Mouse (Mus musculus) layer of hippocampus, adult 2 months (tissue): Measurements from ENCODE around the gene Il17d. TPM values are rescaled to one million over a fixed set of nuclear protein-coding genes. Genes with fewer than 3 reads are reported as not detected.
A peak's percentile ranks its signal among the peaks of the same experiment; 100 is the strongest.

ENCODE experiments used
- DNase-seq, 2 experiments: peaks; one replicate each; pipeline ENCODE4 v3.0.0; 2022; ENCODE audit warnings: low spot score in 2 of 2
- H3K27ac ChIP-seq: fragments of 200-600 bp; 2 replicates; pipeline ENCODE4 v1.8.1; 2022
- H3K4me3 ChIP-seq: fragments of 200-600 bp; 2 replicates; pipeline ENCODE4 v1.8.1; 2022; ENCODE audit warnings: mild to moderate bottlenecking
- CTCF ChIP-seq: fragments of 200-600 bp; conservative IDR thresholded peaks from 2 replicates; pipeline ENCODE4 v1.8.1; 2022; ENCODE audit warnings: antibody characterized with exemption, mild to moderate bottlenecking, moderate library complexity
- long read RNA-seq, 2 experiments: library from polyadenylated mRNA; stranded (forward); transcript quantifications; one replicate each; pipeline ENCODE4 v2.0.0; 2021; ENCODE audit warnings: borderline mapping rate in 2 of 2
- total RNA-seq, 2 experiments: library from RNA; stranded (reverse); gene quantifications; 2 replicates each; pipeline ENCODE4 v1.2.3; 2021

Il17d gene
- 10 to 100 TPM; 11.2 to 12.3 TPM for total RNA-seq
- long read RNA-seq, experiment 1, partial matches to known transcripts: 2 of 2 reads
- long read RNA-seq, experiment 1, other reads (novel, unspliced or antisense): 0 of 2 reads
- long read RNA-seq, experiment 2, partial matches to known transcripts: 2 of 2 reads
- long read RNA-seq, experiment 2, other reads (novel, unspliced or antisense): 0 of 2 reads

DNA sequence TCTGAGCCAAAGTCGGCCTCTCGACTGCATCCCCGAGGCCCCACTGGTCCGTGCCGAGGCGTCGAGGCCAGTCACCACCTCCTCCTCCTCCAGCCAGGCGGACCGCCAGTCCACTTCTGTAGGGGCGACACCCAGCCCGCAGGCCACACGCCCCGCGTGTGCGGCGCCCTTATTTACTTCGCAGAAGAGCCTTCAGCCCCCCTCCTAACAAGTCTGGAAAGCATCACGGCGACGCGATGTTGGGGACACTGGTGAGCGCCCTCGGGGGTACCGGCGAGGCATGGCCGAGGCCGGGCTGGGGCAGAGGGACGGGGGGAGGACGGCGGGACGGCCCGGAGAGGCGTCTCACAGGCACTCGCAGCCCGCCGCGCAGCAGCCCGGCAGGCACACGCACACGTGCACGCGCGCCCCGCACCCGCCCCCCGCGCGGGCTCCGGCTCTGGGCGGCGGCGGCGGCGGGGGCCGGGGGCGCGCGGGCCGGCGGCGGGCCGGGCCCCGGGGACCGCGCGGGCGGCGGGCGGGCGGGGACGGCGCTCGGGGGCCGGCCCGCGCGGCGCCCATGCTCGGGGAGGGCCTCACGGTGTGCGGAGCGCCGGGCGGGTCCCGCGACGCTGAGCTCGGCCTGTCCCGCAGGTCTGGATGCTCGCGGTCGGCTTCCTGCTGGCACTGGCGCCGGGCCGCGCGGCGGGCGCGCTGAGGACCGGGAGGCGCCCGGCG is at the start of gene Il17d:
Il17d (plus strand) TSS at position 107 of the 717 bp plus-strand sequence.
- DNase-seq: peak in 1 of 2 experiments; percentile 39
- no peak for TF ChIP-seq CTCF
- peak within 1 kb of the TSS; percentile 72 for H3K4me3 ChIP-seq
- peak within 1 kb of the TSS; percentile 86 for H3K27ac ChIP-seq

DNA sequence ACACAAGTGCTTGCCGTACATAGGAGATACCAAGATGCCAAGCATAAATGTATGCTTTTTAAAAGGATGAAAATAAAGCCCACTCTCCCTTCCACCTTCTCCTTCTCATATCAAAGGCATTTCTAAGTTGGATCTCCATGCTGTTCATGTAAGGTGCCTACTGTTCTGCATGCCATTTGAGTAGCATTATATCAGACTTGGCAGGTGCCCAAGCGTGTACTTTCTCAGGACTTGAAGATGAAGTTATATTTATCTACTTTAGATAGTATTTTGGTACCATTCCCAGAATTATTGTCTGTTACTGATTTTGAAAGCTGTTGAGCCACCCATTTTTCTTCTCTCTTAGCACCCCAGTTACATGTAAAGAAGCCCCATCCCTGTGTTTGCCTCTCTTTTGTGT is 49.5 kb upstream of the Il17d start:
- peak; percentile 30 to 44 for DNase-seq
- H3K27ac ChIP-seq: no peak overlapping the region
- no peak for TF ChIP-seq CTCF
- no peak overlapping the region for H3K4me3 ChIP-seq

DNA sequence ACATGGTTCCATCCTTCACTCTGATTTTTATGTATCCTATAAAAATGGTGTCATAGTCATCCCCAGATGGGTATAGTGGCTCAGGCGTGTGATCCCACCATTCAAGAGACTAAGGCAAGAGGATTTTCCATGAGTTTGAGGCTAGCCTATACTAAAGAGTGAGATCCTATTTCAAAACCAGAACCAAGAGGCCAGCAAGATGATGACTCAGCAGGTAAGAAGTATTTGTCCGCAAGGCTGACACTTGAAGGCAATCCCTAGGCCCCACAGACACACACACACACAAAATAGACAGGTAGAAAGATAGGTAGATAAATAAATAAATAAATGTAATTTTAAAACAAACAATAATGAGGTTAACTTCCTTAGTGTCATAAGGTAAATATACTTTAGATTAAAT is 42.3 kb upstream of the Il17d start:
- TF ChIP-seq CTCF: no peak
- Histone ChIP-seq H3K4me3 (no peak overlapping the region), H3K27ac (no peak overlapping the region)
- DNase-seq: no peak

DNA sequence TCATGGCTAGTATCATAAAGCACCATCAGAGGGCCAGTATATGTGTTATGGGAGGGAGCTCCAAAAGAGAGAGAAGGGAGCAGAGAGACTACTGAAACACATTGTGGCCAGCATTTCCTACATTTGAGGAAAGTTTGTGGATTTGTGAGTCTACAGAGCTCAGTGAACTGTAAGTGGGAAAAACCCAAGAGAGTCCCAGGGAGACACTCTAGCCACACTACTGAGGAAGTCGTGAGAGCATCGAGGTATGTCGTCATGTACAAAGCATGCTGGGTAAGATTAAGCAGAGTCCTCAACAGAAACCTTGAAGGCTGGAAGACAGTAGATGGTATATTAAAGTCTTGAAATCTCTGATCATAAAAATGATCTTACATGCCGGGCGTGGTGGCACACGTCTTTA is 40.4 kb upstream of the Il17d start:
- no peak overlapping the region for H3K27ac ChIP-seq
- no peak for DNase-seq
- TF ChIP-seq CTCF: no peak
- no peak overlapping the region for H3K4me3 ChIP-seq

DNA sequence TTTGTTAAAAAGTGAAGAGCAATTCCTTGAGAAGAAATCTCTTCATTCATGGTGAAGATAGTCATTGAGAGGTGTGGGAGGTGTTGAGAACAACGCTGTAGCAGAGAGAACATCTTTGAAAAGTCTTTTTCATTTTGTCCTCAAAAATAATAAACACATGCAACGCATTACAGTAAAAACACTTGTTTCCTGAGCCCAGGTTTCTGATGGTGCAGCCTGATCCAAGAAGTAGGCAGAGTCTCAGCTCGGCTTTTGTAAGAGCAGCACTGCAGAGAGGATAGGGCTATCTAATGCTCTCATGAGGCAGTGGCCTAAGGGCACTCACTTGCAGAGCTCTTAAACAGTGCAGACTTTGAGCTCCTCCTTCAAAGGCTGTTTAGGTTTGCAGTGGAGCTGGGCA is 34.9 kb upstream of the Il17d start:
- H3K4me3 ChIP-seq: no peak overlapping the region
- no peak for DNase-seq
- no peak overlapping the region for H3K27ac ChIP-seq
- TF ChIP-seq CTCF: no peak

DNA sequence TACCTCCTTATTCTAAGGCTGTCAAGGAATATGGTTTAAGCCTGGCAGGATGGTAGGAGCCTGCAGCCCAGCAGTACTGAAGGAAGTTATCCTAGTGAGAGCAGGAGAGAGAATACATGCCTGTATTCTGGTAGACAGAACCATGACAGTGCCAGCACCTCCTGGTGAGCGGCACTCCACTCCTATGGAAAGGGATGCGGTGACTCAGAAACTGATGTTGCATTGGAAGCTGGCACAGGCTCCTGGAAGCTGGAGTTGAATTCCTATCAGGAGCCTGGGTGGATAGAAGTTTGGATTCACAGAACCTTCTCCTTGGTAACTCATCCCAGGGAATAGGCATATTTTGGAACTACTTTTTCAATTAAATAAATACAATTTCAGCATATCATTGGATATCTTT is 30.7 kb upstream of the Il17d start:
- no peak overlapping the region for H3K27ac ChIP-seq
- DNase-seq: no peak
- no peak overlapping the region for H3K4me3 ChIP-seq
- no peak for TF ChIP-seq CTCF

DNA sequence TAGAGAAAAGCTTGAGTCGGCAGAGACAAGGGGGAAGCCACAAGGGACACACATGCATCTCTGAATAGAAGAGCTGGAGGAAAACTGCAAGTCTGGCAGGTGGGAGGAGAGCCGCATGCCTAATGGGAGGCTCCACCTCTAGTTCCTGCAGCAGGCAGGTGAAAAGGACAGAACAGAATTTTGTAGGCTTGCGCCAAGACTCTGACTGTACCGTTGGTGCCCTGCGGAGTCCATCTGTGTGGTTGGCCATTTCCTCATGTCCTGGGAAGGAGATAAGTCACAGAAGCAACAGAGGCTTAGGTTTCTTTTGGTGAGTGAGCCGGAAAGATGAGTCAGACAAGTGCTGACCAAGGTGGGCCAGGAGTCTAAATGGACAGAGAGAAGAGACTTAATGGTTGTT is 20.8 kb upstream of the Il17d start:
- no peak for DNase-seq
- TF ChIP-seq CTCF: no peak
- no peak overlapping the region for H3K4me3 ChIP-seq
- no peak overlapping the region for H3K27ac ChIP-seq

DNA sequence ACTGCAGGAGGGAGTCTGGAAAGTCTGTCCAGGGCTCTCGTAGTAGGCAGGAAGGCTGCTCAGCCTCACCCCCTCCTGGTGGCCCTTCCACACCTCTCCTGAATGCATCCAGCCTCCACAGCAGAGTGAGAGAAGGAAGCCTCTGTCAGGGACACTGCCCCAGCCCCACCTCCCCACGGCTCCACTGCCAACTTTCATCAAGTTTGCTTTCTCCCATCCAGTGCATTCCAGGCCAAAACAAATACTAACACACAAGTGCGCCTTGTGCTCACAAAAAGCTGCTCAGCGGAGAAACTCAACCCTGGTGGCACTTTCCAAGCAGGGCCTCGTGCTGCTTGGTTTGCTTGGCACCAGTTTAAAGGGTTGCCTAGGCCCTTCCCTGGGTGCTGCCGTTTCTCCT is 15.0 kb upstream of the Il17d start:
- Histone ChIP-seq H3K4me3 (no peak overlapping the region), H3K27ac (no peak overlapping the region)
- DNase-seq: peak; percentile 37 to 57
- peak; percentile 49 for TF ChIP-seq CTCF

DNA sequence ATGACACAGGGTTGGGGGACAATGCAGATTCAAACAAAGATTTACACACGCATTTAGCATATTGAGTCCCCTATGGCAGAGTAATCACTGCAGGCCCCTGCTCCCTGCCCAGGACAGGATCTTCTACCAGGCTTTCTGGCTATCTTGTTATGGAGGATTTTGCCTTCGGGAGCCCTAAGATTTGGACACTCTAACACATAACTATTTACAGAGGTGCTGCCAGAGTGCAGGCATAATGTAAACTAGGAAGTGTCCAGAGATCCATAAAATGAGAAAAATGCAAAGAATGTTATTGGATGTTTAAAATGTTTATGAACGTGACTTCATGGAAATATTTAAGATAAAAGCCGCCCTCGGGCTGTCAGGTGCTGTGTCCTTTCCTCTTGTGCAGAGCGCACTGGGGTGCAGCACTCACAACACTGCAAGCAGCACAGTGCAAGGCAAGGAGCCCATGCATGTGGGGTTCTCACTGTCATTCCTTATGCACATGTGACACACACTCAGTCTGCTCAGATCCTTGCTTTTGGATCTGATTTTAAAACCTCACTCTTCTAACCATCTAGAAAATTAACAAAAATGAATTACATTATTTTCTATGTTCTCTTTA is 9.3 kb upstream of the Il17d start:
- no peak for TF ChIP-seq CTCF
- Histone ChIP-seq H3K4me3 (no peak overlapping the region), H3K27ac (no peak overlapping the region)
- DNase-seq: no peak

DNA sequence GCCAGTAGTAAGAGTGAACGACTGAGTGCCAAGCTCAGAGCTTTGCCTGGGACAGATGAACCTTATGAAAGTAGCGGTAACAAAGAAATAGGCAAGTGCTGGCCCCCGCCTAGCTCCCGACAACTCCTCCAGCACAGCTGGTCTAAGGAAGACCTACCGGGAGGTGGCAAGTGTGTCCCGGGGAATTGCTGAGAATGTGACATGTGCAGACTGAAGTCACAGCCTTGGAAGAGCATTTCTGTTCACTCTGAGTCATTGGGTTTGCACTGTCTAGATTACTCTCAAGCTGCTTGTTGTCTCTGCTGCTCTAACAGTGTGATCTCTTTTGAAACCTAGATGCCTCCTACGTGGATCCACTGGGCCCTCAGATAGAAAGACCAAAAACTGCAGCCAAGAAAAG is 7.6 kb upstream of the Il17d start:
- Histone ChIP-seq H3K4me3 (no peak overlapping the region), H3K27ac (no peak overlapping the region)
- peak in 1 of 2 experiments; percentile 37 for DNase-seq
- no peak for TF ChIP-seq CTCF

DNA sequence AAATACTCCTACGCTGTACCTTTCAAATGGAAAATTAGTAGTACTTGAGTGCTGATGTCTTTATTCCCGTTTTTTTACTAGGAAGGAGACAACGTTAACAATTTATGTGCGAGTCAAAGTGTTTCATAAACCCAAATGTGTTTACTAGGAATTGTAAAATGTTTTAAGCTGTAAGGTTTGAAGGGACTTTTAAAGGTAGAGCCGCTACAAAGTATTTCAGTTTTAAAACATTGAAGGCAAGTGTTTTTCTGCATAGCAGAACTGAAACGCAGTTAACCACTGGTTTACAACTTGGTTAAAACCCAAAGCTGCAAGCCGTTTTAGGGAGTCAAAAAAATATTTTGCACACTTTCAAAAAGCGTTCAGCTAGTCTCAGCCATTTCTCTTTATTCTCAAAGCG is 815 bp upstream of the Il17d start:
- DNase-seq: no peak
- Histone ChIP-seq H3K27ac (peak overlapping the region; percentile 86; the same call in 1 of the 2 replicates), H3K4me3 (no peak overlapping the region; the same call in 1 of the 2 replicates)
- TF ChIP-seq CTCF: no peak

DNA sequence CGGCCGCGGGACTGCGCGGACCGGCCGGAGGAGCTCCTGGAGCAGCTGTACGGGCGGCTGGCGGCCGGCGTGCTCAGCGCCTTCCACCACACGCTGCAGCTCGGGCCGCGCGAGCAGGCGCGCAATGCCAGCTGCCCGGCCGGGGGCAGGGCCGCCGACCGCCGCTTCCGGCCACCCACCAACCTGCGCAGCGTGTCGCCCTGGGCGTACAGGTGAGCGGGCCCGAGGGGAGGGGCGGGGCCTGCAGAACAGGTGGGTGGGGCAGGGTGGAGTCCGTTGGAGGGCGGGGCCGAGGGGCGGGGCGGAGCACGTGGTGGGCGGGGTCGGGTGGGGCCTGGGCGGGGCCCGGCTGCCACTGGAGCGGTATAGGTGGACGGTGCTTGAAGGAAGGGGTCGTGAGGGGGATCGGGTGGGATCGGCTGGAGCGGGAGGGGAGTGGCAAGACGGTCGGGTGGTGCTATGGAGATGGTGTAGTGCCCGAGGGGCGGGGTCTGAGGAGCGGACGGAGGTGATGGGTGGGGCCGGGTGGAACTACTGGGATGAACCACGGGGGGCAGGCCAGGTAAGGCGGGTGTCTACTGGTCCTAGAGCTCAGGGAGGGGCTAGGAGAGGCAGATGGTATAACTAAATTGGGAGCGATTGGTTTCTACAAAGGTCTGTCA is 942 bp downstream of the Il17d start:
- peak overlapping the region; percentile 72 for H3K27ac ChIP-seq
- peak overlapping the region; percentile 61 for H3K4me3 ChIP-seq
- peak; percentile 57 for TF ChIP-seq CTCF
- peak; percentile 58 to 76 for DNase-seq

DNA sequence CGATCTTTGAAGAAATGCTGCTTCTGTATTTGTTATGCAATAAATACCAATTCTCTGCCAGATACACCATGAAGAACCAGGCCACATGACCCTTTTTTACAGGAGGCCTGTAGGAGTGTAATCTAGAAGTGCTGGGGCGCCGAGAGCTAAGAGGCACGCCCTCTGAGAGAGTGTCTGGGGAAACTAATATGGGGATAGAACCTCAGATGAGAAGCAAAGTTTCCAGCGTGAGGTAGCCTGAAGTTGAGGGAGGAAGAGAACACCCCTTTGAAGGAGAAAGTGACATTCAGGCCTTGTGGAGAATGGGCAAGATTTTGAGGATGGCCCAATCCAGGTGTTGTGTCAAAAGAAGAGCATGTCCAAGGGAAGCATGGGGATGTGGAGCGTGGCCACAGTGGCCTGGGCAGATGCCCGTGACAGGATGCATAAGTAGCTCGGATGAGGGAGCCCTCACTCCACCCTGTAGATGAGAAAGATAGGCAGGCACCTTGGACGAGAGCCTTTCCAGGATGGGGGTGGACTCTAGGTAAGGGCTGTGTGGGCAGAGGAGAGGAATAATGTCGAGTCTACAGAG is 1.6 kb downstream of the Il17d start:
- DNase-seq: no peak
- H3K27ac ChIP-seq: peak overlapping the region; percentile 72
- no peak for TF ChIP-seq CTCF
- H3K4me3 ChIP-seq: peak overlapping the region; percentile 61
